Mouse (Mus musculus): ENCODE measurements at regions not wholly inside any gene's neighbourhood (a gene's known extent, or its start where the extent isn't known, plus 50 kb on each side); places are given as distances from the start of the nearest gene placed in this dataset.
A peak's percentile ranks its signal among the peaks of the same experiment; 100 is the strongest.
"Not testable (repeated sequence)": the region's sequence is repeated elsewhere in the genome, so short reads cannot be mapped to it uniquely, and the experiment has no call there.

- DNase-seq: no peak
Measured at GRCm38 (mm10) chr8:115995320-115995719, 287.7 kb upstream of the Maf start.

DNA sequence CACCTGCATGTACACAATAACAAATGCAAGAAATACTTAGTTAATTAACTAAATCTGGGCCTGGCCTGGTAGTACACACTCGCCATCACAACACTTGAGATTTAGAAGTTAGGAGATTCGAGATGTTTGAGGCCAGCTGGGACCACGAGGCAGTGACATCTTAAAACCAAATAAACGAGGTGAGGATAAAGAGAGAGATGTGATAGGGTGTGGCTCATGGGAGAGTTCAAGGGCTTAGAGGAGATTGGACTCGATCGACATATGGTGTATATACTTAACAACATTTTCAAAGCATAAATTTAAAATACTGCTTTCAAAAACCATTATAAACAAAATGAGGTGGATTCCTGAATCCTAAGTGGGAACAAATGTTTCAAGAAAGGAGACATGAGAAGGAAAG lies 284.4 kb upstream of the Maf start:
- DNase-seq: no peak

DNA sequence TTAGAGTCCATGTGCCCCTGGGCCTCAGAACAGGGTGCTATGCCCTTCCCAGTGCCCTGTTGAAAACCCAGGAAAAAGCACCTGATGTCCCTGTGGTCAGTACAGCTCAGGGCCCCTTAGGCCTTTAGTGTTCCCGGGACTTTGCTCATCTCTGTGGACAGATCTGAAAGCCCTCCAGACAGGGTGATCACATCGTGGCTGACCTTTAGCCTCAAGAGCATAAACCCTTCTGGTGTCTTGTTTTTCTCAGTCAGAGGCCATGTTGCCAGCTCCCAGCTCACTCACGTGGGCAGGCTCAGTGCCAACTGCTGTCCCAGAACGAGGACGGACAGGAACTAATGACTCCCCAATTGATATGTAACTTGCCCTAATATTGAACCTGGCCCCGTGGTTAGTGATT lies 275.8 kb upstream of the Maf start:
- DNase-seq: no peak

GRCm38 (mm10) chr8:115982326-115982725 lies 274.7 kb upstream of the Maf start:
- DNase-seq: no peak

GRCm38 (mm10) chr8:115981426-115981825 lies 273.8 kb upstream of the Maf start:
- no peak for DNase-seq

DNA sequence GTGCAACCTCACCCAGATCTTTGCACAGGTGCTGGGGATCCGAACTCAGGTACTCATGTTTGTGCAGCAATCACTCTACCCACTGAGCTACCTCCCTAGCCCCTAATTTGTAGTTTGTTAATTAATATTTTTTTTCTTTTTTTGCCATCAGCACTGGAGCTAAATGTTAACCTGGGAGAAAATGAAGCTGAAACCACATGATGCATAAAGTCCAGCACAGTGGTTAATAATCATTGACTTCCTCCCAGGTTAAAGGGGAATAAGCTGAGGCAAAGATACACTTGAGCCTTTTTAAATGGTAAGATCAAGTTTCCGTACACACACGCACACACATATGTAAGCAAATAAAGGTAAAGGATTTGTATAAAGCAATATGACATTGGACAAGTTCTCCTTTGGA lies 273.0 kb upstream of the Maf start:
- DNase-seq: no peak

DNA sequence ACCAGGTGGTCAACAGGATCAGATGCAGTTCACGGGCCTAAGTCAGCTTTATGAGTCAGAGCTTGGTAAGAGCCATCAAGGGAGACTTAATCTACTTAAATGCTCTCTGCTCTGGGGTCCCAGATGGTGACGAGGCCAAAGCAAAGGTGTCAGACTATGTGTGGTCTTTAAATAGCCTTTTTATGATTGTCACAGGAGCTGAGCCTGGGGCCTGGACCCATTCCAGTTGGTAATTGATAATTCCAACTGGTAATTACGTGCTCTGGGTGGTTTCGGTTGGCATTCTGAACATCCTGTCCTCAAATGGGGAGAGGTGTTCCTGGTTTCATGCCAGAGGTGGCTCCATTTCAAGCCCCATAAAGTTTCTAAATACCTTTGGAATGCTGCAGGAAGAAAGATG lies 269.6 kb upstream of the Maf start:
- DNase-seq: no peak

DNA sequence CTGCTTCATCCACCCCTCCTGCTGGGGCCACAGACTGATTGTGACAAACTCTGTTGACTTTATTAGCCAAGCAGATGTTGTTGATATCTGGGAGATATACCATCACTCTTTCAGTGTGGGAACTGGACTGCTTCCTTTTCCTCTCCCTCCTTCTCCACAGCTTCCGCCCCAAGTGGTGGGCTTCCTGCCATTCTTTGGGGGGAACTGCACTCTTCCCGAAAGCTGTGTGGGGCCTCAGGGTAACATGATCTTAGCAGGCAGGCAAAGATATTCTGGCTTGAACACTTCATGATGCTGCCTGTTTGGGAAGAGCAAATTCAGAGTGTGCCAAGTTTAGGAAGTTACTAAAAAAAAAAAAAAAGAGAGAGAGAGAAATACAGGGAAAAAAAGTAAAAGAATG lies 267.1 kb upstream of the Maf start:
- no peak for DNase-seq

- not testable (repeated sequence) for DNase-seq
Measured at GRCm38 (mm10) chr8:115971351-115971750, 263.8 kb upstream of the Maf start.

- no peak for DNase-seq
Measured at GRCm38 (mm10) chr8:115968121-115968520, 260.5 kb upstream of the Maf start.

- no peak for DNase-seq
Measured at GRCm38 (mm10) chr8:115965981-115966380, 258.4 kb upstream of the Maf start.

DNA sequence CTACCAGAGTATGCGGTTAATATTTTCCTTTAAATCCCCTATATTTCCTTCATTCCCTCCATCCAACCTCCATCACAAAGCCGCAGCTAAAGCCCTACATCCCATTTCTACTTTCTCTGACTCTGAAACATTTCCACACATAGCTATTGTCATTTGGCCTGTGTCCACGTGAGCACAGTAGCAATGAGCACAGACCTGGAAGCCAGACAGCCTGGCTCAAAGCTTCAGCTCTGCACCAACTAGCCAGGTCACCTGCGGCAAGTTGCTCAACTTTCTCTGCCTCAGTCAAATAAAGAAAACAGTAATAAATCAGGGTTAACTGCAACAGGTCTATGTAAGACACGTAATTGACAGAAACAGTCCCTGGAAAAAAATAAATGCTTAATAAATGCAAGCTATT lies 247.8 kb upstream of the Maf start:
- DNase-seq: peak; percentile 64

DNA sequence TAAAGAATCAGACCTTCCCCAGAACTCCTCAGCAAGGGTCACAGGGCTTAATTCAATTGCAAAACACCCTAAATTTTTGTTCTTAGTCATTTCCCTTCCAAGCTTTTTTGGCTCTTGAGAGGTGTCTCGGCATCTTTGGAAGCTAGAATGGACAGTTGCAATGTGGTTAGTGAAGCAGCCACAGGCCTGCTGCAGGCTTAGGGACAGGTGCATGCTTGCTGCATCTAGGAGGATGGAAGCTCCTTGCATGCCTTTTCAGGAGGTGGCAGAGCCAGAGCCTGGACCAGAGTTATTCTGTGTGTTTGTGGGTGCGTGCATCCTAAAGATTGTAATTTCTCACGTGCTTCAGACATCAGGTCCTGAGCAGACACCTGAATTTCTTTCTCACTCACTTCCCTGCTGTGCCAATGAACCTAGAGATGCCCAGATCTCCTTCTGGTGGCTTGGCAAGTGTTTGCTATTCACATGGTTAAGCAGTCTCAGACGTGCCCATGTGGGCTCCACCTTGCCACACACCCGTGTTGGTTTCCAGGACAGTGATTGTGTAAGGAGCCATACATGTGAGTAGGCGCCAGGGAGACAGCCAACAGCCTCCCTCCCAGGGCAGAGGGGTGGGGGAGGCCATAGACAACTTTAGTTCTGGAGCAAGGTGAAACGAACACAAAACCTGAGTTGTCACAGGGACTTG lies 246.3 kb upstream of the Maf start:
- peak; percentile 48 for DNase-seq

- DNase-seq: peak; percentile 15
Measured at GRCm38 (mm10) chr8:115952496-115952895, 244.9 kb upstream of the Maf start.

DNA sequence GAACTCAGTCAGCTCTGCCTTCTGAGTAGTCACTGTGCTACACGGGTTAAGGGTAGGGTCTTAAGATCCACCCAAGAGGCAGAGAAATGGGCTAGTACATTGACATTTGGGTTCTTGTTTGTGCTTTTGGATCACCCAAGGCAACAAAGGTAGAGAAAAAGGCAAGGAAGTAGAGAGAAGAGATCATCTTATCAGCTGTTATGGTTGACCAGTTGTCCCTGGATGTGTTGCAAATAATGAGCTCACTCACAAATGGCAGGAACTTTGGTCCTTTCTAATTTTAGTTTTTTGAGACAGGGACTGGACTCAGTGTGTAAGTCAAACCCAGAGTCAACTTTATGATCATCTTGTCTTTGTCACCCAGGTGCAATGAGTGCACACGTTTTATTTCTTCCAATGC lies 241.3 kb upstream of the Maf start:
- DNase-seq: no peak

- DNase-seq: no peak
Measured at GRCm38 (mm10) chr8:115948036-115948435, 240.4 kb upstream of the Maf start.

GRCm38 (mm10) chr8:115942731-115943509 lies 235.3 kb upstream of the Maf start:
- no peak for DNase-seq

- no peak for DNase-seq
Measured at GRCm38 (mm10) chr8:115929472-115930210, 222.0 kb upstream of the Maf start.

DNA sequence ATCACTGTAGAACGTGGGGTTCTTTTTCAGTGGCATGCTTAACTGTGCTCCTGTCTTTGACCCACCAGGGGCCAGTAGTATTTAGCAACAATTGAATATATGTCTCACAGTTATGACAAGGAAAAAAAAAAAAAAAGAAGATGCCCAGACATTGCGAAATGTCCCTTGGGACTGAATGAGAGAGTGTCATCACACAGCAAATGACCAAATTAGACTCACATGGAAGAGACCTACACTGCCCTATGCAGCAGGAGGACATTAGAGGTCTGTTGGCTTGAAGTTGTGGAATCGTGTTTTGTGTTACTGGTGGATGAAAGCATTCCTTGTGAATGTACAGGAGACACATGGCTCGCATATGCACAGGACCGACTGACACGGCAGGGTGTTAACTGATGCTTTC lies 214.3 kb upstream of the Maf start:
- DNase-seq: no peak

GRCm38 (mm10) chr8:115906650-115907049 lies 199.1 kb upstream of the Maf start:
- DNase-seq: no peak

DNA sequence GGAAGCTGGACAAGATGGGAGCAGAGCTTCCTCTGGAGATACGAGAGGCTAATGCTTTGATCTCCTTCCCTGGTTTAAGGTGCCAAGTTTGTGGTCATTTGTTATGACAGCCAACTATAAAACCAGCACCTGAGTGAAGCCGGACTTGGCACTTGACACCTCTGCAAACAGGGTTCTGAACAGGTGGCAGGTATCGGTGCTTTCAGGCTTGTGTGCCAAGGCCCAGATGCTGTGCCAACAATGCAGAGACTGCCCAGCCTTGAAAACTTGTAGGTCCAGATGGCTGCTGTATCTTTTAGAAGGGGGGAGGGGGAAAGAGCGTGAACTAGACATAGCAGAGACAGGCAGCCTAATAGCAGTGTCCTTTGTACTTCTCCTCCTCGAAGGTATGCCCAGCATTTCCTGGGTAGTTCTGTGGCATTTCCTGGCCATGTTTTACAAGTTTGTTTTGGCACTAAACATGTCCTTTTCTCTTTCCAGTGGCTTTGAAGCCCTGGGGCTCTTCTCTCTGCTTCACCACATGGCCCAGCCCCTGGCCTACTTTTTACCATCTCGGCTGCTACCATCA lies 196.3 kb upstream of the Maf start:
- DNase-seq: peak; percentile 98

DNA sequence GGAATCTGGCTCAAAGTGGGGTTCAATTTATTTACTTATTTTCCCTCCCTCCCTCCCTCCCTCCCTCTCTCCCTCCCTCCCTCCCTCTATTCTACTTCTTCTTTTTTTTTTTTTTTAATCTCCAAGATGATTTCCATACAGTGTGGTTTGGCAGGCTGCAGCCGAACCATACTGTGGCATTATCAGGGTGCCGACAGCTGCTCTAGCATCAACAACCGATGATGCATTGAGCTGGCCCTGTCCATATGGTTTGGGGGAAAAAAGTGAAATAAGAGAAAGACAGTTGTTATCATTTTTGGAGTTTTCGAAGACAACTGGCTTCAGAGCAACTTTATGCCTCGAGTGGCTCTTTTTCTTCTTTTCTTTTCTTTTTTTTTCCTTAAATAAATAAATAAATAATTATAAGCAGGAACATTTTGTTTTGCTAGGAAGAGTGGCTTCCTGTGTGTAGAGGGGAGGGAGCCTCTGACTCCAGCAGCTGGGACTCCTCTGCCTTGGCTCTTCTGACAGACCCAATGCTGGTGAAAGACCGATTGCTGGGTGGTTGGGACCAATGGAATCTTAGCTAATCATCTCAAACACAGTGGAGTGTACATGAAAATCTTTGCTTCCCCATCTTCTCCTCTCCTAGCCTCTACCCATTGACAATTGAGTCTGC lies 190.1 kb upstream of the Maf start:
- DNase-seq: no peak

GRCm38 (mm10) chr8:115897086-115897485 lies 189.5 kb upstream of the Maf start:
- no peak for DNase-seq
